Mouse (Mus musculus) spleen, adult 2 months (tissue): Measurements from ENCODE around the gene Siae. TPM values are rescaled to one million over a fixed set of nuclear protein-coding genes. Genes with fewer than 3 reads are reported as not detected.

Source experiments
- DNase-seq, 2 experiments: peaks; one replicate each; pipeline versions ENCODE4 v3.0.0 to v3.0.0-alpha.2; 2012 to 2021; ENCODE audit warnings: low spot score in 2 of 2, low read depth in 1 of 2
- H3K27ac ChIP-seq: fragments of 200-500 bp; 2 replicates; pipeline ENCODE4 v1.5.1; 2012; ENCODE audit warnings: low read length, inconsistent platforms; ENCODE audit not compliant: insufficient read depth
- H3K27me3 ChIP-seq: fragments of 200-500 bp; 2 replicates; pipeline ENCODE4 v1.6.1; 2012; ENCODE audit warnings: mild to moderate bottlenecking, moderate library complexity, low read length, inconsistent platforms; ENCODE audit not compliant: control insufficient read depth, insufficient read depth
- H3K36me3 ChIP-seq: fragments of 200-500 bp; 2 replicates; pipeline ENCODE4 v1.6.1; 2012; ENCODE audit warnings: mild to moderate bottlenecking, low read length, inconsistent platforms; ENCODE audit not compliant: control insufficient read depth, insufficient read depth
- H3K4me1 ChIP-seq: fragments of 200-500 bp; 2 replicates; pipeline ENCODE4 v1.6.1; 2011; ENCODE audit warnings: inconsistent platforms; ENCODE audit not compliant: control insufficient read depth, insufficient read depth, insufficient read length
- H3K4me3 ChIP-seq: fragments of 200-500 bp; 2 replicates; pipeline ENCODE4 v1.5.1; 2011; ENCODE audit warnings: mild to moderate bottlenecking, inconsistent platforms; ENCODE audit not compliant: insufficient read depth, insufficient read length; ENCODE audit errors: extremely low read depth
- CTCF ChIP-seq: fragments of 200-500 bp; IDR thresholded peaks from 2 replicates; pipeline ENCODE4 v1.5.1; 2011; ENCODE audit warnings: mild to moderate bottlenecking, inconsistent platforms; ENCODE audit not compliant: insufficient read depth, insufficient read length, insufficient replicate concordance; ENCODE audit errors: extremely low read depth
- POLR2A ChIP-seq: fragments of 200-500 bp; IDR thresholded peaks from 2 replicates; pipeline ENCODE4 v1.6.1; 2011; ENCODE audit warnings: low read depth, low read length, inconsistent platforms
- WGBS: fragments of 180-500 bp; shearing (Covaris S2); methylation state at CpG from one replicate; pipeline ENCODE4 v1.1.7; 2018; 5-methylcytosine and 5-hydroxymethylcytosine counted together
- polyA plus RNA-seq: library from polyadenylated mRNA; depleted of rRNA; stranded (reverse); fragments of >200 nt; gene quantifications from 2 replicates; pipeline ENCODE4 v1.2.3, GENCODE M21; 2012

The Siae gene
- polyA plus RNA-seq, 1 experiment, result 3.8 TPM

GRCm38 (mm10) chr9:37595570-37595969, 40.1 kb downstream of the Siae start:
- Histone ChIP-seq H3K27me3 (no peaks in the 10 kb centered on the region), H3K4me3 (no peak overlapping the region), H3K27ac (no peak overlapping the region), H3K4me1 (no peaks in the 10 kb centered on the region), H3K36me3 (no peaks in the 10 kb centered on the region)
- WGBS, result 21% methylated on average over 1 of the region's 1 CpGs
- TF ChIP-seq CTCF, result no peak
- no peak for TF ChIP-seq POLR2A
- DNase-seq, result no peak

- H3K27ac ChIP-seq, result no peak overlapping the region
- no peaks in the 10 kb centered on the region for H3K27me3 ChIP-seq
- H3K4me3 ChIP-seq, result no peak overlapping the region
- no peaks in the 10 kb centered on the region for H3K36me3 ChIP-seq
- TF ChIP-seq CTCF, result no peak
- no peak for TF ChIP-seq POLR2A
- no peaks in the 10 kb centered on the region for H3K4me1 ChIP-seq
- 67% methylated on average over 2 of the region's 2 CpGs for WGBS
- DNase-seq, result no peak
Measured at GRCm38 (mm10) chr9:37598637-37599036, 43.1 kb downstream of the Siae start.

GRCm38 (mm10) chr9:37600538-37601205, 45.2 kb downstream of the Siae start:
- Histone ChIP-seq H3K4me1 (no peaks in the 10 kb centered on the region), H3K36me3 (no peaks in the 10 kb centered on the region), H3K27me3 (no peaks in the 10 kb centered on the region), H3K4me3 (no peak overlapping the region), H3K27ac (no peak overlapping the region)
- WGBS, result 95% methylated on average over 2 of the region's 2 CpGs
- DNase-seq, result no peak
- TF ChIP-seq POLR2A (no peak), CTCF (no peak)

- 84% methylated on average over 3 of the region's 3 CpGs for WGBS
- no peaks in the 10 kb centered on the region for H3K4me1 ChIP-seq
Measured at GRCm38 (mm10) chr9:37605089-37605488, 49.6 kb downstream of the Siae start.

GRCm38 (mm10) chr9:37609558-37609957, 54.1 kb downstream of the Siae start:
- no peaks in the 10 kb centered on the region for H3K36me3 ChIP-seq
- WGBS, result 86% methylated on average over 4 of the region's 4 CpGs
- no peak for TF ChIP-seq POLR2A
- TF ChIP-seq CTCF, result no peak
- H3K27me3 ChIP-seq, result no peaks in the 10 kb centered on the region
- H3K4me3 ChIP-seq, result no peak overlapping the region
- no peak for DNase-seq
- H3K27ac ChIP-seq, result no peak overlapping the region
- H3K4me1 ChIP-seq, result peaks cover 6% of the 10 kb centered on the region; the same call in 1 of the 2 replicates

More at GRCm38 (mm10) chr9:37605089-37605488, 49.6 kb downstream of the Siae start:
- no peaks in the 10 kb centered on the region for H3K27me3 ChIP-seq
- TF ChIP-seq POLR2A, result no peak
- no peak for TF ChIP-seq CTCF
- no peaks in the 10 kb centered on the region for H3K36me3 ChIP-seq
- DNase-seq, result no peak
- H3K4me3 ChIP-seq, result no peak overlapping the region
- no peak overlapping the region for H3K27ac ChIP-seq

- H3K4me1 ChIP-seq, result peaks cover 6% of the 10 kb centered on the region; the same call in 1 of the 2 replicates
- peak; percentile 80 to 87 for DNase-seq
- H3K27ac ChIP-seq, result peak within 1 kb of the TSS; percentile 15; the same call in 1 of the 2 replicates
- H3K4me3 ChIP-seq, result peak within 1 kb of the TSS; percentile 76
- H3K27me3 ChIP-seq, result no peaks in the 10 kb centered on the region
- TF ChIP-seq POLR2A (no peak), CTCF (no peak)
- WGBS, result under 1% methylated on average over 33 of the region's 45 CpGs
- no peaks in the 10 kb centered on the region for H3K36me3 ChIP-seq
Measured at GRCm38 (mm10) chr9:37613182-37613910, 57.8 kb downstream of the Siae start, which contains the start of gene Spa17. Gene Spa17, minus strand, starts transcription at chr9:37613722.
